Mouse (Mus musculus) liver, postnatal 0 days (tissue): ENCODE data around the gene Vldlr. TPM values are rescaled to one million over a fixed set of nuclear protein-coding genes. Genes with fewer than 3 reads are reported as not detected.
A peak's percentile ranks its signal among the peaks of the same experiment; 100 is the strongest.

ENCODE experiments used
- ATAC-seq: fragments of 200-750 bp; cut with Nextera tagmentation; 2 replicates; pipeline ENCODE4 v1.8.0; 2017; ENCODE audit warnings: mild to moderate bottlenecking, moderate library complexity
- DNase-seq: peaks from one replicate; pipeline ENCODE4 v3.0.0-alpha.2; 2016
- H3K27ac ChIP-seq: fragments of 300-500 bp; sonication (generic); 2 replicates; pipeline ENCODE4 v1.5.1; 2014; ENCODE audit warnings: antibody characterized with exemption, moderate library complexity, mild to moderate bottlenecking, low read depth
- H3K27me3 ChIP-seq: fragments of 300-500 bp; sonication (generic); 2 replicates; pipeline ENCODE4 v1.6.1; 2014; ENCODE audit warnings: low read length, control low read depth, mixed read lengths; ENCODE audit not compliant: insufficient read depth
- H3K36me3 ChIP-seq: fragments of 300-500 bp; sonication (generic); replicated peaks from 2 replicates; pipeline ENCODE4 v1.6.1; 2014; ENCODE audit warnings: mild to moderate bottlenecking, control low read depth, low read length, moderate library complexity, mixed read lengths; ENCODE audit not compliant: insufficient read depth
- H3K4me1 ChIP-seq: fragments of 300-500 bp; sonication (generic); 2 replicates; pipeline ENCODE4 v1.6.1; 2014; ENCODE audit warnings: antibody characterized with exemption, mild to moderate bottlenecking, control low read depth; ENCODE audit not compliant: insufficient read depth
- H3K4me2 ChIP-seq: fragments of 300-500 bp; sonication (generic); 2 replicates; pipeline ENCODE4 v1.6.1; 2014; ENCODE audit warnings: low read depth, mild to moderate bottlenecking, low read length, moderate library complexity, mixed read lengths
- H3K4me3 ChIP-seq: fragments of 300-500 bp; sonication (generic); 2 replicates; pipeline ENCODE4 v1.5.1; 2014; ENCODE audit warnings: low read depth, low read length
- H3K9ac ChIP-seq: fragments of 300-500 bp; sonication (generic); replicated peaks from 2 replicates; pipeline ENCODE4 v1.6.1; 2014; ENCODE audit warnings: mild to moderate bottlenecking, moderate library complexity
- H3K9me3 ChIP-seq: fragments of 300-500 bp; sonication (generic); 2 replicates; pipeline ENCODE4 v1.6.1; 2016; ENCODE audit warnings: mild to moderate bottlenecking, control low read depth, low read length, mixed read lengths
- CTCF ChIP-seq: sonication (generic); IDR thresholded peaks from 2 replicates; pipeline ENCODE4 v1.5.1; 2016; ENCODE audit warnings: antibody characterized with exemption, low read depth
- EP300 ChIP-seq: IDR thresholded peaks from 2 replicates; pipeline ENCODE4 v1.6.1; 2016; ENCODE audit warnings: antibody characterized with exemption, low read depth, mild to moderate bottlenecking
- WGBS: fragments of 180-500 bp; shearing (Covaris S2); extraction: QIAGEN DNeasy Blood & Tissue Kit; methylation state at CpG from one replicate; pipeline ENCODE4 v1.1.7; 2014; ENCODE audit not compliant: insufficient replicate concordance; 5-methylcytosine and 5-hydroxymethylcytosine counted together
- polyA plus RNA-seq: library from polyadenylated mRNA; unstranded; fragments of >200 nt; fragmentation: Nextera tagmentation; extraction: Ambion mirVana; gene quantifications from 2 replicates; pipeline ENCODE4 v1.2.1, GENCODE M21; 2015

Vldlr gene
- polyA plus RNA-seq, 1 experiment from 2014 or later, result 1.2 TPM

DNA sequence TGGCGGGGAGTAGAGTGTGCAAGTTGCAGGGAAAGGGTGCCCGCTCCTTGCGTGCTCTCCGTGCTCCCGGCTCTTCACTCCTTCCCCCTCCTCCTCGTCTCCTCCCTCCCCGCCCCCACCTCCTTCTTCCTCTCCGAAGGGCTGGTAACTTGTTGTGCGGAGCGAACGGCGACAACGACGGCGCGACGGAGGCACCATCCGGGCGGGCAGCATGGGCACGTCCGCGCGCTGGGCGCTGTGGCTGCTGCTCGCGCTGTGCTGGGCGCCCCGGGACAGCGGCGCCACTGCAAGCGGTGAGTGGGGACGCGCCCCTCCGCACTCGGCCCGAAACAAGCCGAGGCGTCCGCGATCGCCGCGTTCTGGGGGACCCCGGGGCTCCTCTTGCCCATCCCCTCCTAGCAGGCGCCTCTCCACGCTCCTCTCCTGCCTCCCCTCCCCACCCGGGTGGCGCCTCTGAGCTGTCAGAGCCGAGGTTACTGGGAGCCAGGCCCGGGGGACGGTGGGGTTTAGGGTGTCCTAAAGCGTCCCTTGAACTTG lies 1.2 kb downstream of the Vldlr start:
- peak; percentile 35 for DNase-seq
- TF ChIP-seq EP300 (no peak), CTCF (no peak)
- peak overlapping the region; percentile 21; the same call in 1 of the 2 replicates for H3K9ac ChIP-seq
- ATAC-seq, result peak; percentile 38
- H3K36me3 ChIP-seq, result no peaks in the 10 kb centered on the region
- under 1% methylated on average over 50 of the region's 52 CpGs for WGBS
- H3K4me2 ChIP-seq, result peak overlapping the region; percentile 89
- no peaks in the 10 kb centered on the region for H3K9me3 ChIP-seq
- H3K27ac ChIP-seq, result no peak overlapping the region
- H3K27me3 ChIP-seq, result peaks cover 31% of the 10 kb centered on the region
- H3K4me3 ChIP-seq, result peak overlapping the region; percentile 52
- peaks cover 4% of the 10 kb centered on the region; the same call in 1 of the 2 replicates for H3K4me1 ChIP-seq

GRCm38 (mm10) chr19:27217941-27218411 lies 1.7 kb downstream of the Vldlr start:
- peak overlapping the region; percentile 52 for H3K4me3 ChIP-seq
- H3K27me3 ChIP-seq, result peaks cover 31% of the 10 kb centered on the region
- peak; percentile 23; the same call in 1 of the 2 replicates for ATAC-seq

DNA sequence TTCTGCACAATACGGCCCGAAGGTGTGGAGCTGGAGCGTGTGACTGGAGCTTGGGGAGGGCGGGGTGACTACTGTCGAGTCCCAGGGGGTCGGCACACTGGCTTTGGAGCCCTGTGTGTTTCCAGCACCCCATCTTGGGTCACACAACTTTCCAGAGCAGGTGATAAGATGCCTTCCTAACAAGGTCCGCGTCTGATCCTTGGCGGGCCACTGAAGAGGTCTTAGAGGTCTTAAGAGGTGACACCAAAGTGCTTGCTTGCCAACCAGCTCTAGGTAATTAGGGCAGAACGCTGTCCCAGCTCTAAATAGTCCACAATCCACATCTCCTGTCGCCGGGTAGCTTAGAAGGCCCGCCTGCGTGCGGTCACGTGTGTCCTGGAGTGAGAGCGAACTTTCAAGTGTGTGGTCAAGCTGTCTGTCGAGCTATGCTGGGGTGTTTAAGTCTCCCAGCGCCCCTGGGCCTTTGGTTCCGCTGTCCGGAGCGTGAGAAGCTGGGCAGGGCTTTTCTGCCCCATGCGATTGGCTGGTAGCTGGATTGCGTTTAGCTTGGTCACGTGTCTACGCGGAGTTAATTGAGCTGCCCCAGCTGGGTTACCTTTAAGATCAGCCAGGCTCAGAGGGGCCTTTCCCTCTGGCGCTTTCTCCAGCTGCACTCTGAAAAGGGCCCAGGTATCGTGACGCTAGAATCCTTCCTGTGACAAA lies 2.4 kb downstream of the Vldlr start:
- Histone ChIP-seq H3K4me1 (peaks cover 4% of the 10 kb centered on the region; the same call in 1 of the 2 replicates), H3K4me3 (peak overlapping the region; percentile 52), H3K4me2 (peak overlapping the region; percentile 89), H3K9me3 (no peaks in the 10 kb centered on the region), H3K27ac (peak overlapping the region; percentile 13; the same call in 1 of the 2 replicates), H3K9ac (0 out of 2 replicates have a peak overlapping the region, but pooled peaks have one; percentile 18), H3K36me3 (no peaks in the 10 kb centered on the region), H3K27me3 (peaks cover 31% of the 10 kb centered on the region)
- ATAC-seq (peak; percentile 73), DNase-seq (peak; percentile 54)
- WGBS, result 3% methylated on average over 30 of the region's 30 CpGs
- no peak for TF ChIP-seq EP300
- TF ChIP-seq CTCF, result no peak

More at GRCm38 (mm10) chr19:27217941-27218411, 1.7 kb downstream of the Vldlr start:
- H3K9ac ChIP-seq, result peak overlapping the region; percentile 18; the same call in 1 of the 2 replicates
- H3K36me3 ChIP-seq, result no peaks in the 10 kb centered on the region
- peak overlapping the region; percentile 89 for H3K4me2 ChIP-seq
- H3K4me1 ChIP-seq, result peaks cover 4% of the 10 kb centered on the region; the same call in 1 of the 2 replicates
- WGBS, result under 1% methylated on average over 32 of the region's 32 CpGs
- TF ChIP-seq CTCF (no peak), EP300 (no peak)
- no peak overlapping the region for H3K27ac ChIP-seq
- H3K9me3 ChIP-seq, result no peaks in the 10 kb centered on the region
- DNase-seq, result peak; percentile 37

- peaks cover 4% of the 10 kb centered on the region; the same call in 1 of the 2 replicates for H3K4me1 ChIP-seq
- ATAC-seq, result no peak
- no peak for DNase-seq
- no peak overlapping the region for H3K9ac ChIP-seq
- H3K4me3 ChIP-seq, result no peak overlapping the region
- peaks cover 30% of the 10 kb centered on the region for H3K27me3 ChIP-seq
- no peaks in the 10 kb centered on the region for H3K9me3 ChIP-seq
- no peak overlapping the region for H3K27ac ChIP-seq
- no peak for TF ChIP-seq CTCF
- TF ChIP-seq EP300, result no peak
- H3K36me3 ChIP-seq, result no peaks in the 10 kb centered on the region
- no peak overlapping the region for H3K4me2 ChIP-seq
Observed at GRCm38 (mm10) chr19:27219586-27219985, 3.3 kb downstream of the Vldlr start.

DNA sequence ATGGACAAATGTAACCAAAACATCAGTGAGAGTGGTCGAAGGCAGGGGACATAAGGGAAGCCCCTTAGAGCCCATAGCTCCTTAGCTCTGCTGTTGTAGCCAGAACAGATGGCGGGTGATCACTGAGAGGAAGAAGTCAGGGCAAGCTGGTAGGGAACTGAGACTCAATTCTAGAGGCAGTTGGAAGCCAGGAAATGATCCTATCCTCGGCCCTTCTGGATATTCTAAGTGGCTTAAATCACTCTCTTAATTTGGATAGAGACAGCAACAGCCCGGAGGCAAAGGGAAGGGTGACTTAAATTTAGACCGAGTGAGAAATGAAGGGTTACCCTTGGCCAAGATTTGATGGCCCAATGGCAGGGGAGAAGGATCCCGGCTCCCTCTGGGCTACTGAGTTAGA lies 6.8 kb downstream of the Vldlr start:
- ATAC-seq, result no peak
- no peak for TF ChIP-seq CTCF
- no peak for TF ChIP-seq EP300
- Histone ChIP-seq H3K27me3 (peaks cover 4% of the 10 kb centered on the region; the same call in 1 of the 2 replicates), H3K36me3 (no peaks in the 10 kb centered on the region), H3K4me3 (no peak overlapping the region), H3K9ac (no peak overlapping the region), H3K4me1 (no peaks in the 10 kb centered on the region; the same call in 1 of the 2 replicates), H3K4me2 (no peak overlapping the region), H3K9me3 (no peaks in the 10 kb centered on the region), H3K27ac (no peak overlapping the region)
- no peak for DNase-seq
- 69% methylated on average over 6 of the region's 6 CpGs for WGBS

GRCm38 (mm10) chr19:27224356-27224755 lies 8.1 kb downstream of the Vldlr start:
- WGBS, result 61% methylated on average over 1 of the region's 1 CpGs
- Histone ChIP-seq H3K4me2 (no peak overlapping the region), H3K4me3 (no peak overlapping the region), H3K36me3 (no peaks in the 10 kb centered on the region), H3K27ac (no peak overlapping the region), H3K9ac (no peak overlapping the region), H3K9me3 (no peaks in the 10 kb centered on the region), H3K4me1 (no peaks in the 10 kb centered on the region; the same call in 1 of the 2 replicates), H3K27me3 (no peaks in the 10 kb centered on the region)
- ATAC-seq (no peak), DNase-seq (no peak)
- TF ChIP-seq EP300 (no peak), CTCF (no peak)
